ENCODE assay signal across 9 mouse cellular contexts in genomic region chr13:23696061-23696474, GRCm38 (mm10). TPM values are rescaled to one million over a fixed set of nuclear protein-coding genes. Genes with fewer than 3 reads are reported as not detected.
DNase-seq lines count a peak whose midpoint lies in the region; ATAC-seq and TF ChIP-seq lines count a peak whose summit lies in the region.
"Had no signal": no experiment of that assay in that cellular context is flagged by ENCODE, and none has a peak within 500 bp of the region (broad histone marks: within the 10 kb centered on the region; RNA-seq: fewer than 3 reads in every experiment).

No protein-coding gene starts in this region.

- ATAC-seq in lung, postnatal 0 days = no peak
- ATAC-seq in liver, embryonic 16.5 days (ENCODE audit: low read depth) = no peak

- no peaks in the 10 kb centered on the region for H3K4me1 ChIP-seq in lung, postnatal 0 days (ENCODE audit: insufficient read depth, low read depth, low read length)
- H3K4me1 ChIP-seq in liver, embryonic 16.5 days (ENCODE audit: control insufficient read depth, low read depth, low read length) = peaks cover 23% of the 10 kb centered on the region

- peak; percentile 24 for DNase-seq in gastrocnemius, adult 2 months
- DNase-seq in gastrocnemius, postnatal 10 days = no peak
- DNase-seq in lung, postnatal 0 days (ENCODE audit: low spot score) = peak; percentile 57
- DNase-seq in lung, postnatal 25 days (ENCODE audit: low spot score) = no peak
- DNase-seq in c-Kit-negative CD71-positive TER-119-positive erythroid progenitor cells, embryonic 14.5 days (ENCODE audit: low read depth, low spot score) = peak; percentile 47
- no peak for DNase-seq in layer of hippocampus, postnatal 25 days (ENCODE audit: extremely low spot score in 1 of 2, low spot score in 1 of 2)
- DNase-seq in layer of hippocampus, adult 2 months (ENCODE audit: low spot score in 2 of 2) = no peak

- no peaks in the 10 kb centered on the region for H3K9me3 ChIP-seq in lung, postnatal 0 days (ENCODE audit: low read length)
- no peaks in the 10 kb centered on the region for H3K9me3 ChIP-seq in liver, embryonic 16.5 days (replicated peaks; ENCODE audit: control insufficient read depth, low read length)

- peak overlapping the region; percentile 29 for H3K4me2 ChIP-seq in lung, postnatal 0 days (replicated peaks; ENCODE audit: low read depth, low read length)
- peak overlapping the region; percentile 55 for H3K4me2 ChIP-seq in liver, embryonic 16.5 days (ENCODE audit: low read depth, low read length)

- TF ChIP-seq EP300 in lung, postnatal 0 days (IDR thresholded peaks at IDR 0.05) = no peak

- no peaks in the 10 kb centered on the region for H3K36me3 ChIP-seq in lung, postnatal 0 days (ENCODE audit: insufficient read depth, low read length)
- H3K36me3 ChIP-seq in liver, embryonic 16.5 days (ENCODE audit: control insufficient read depth, insufficient read depth) = peaks cover 5% of the 10 kb centered on the region; the same call in 1 of the 2 replicates

- intact Hi-C loops in gastrocnemius, adult 2 months (cut with DNase I) = loop anchor here (5.0 kb wide), 2 partner anchors 74 to 114 kb away; partner anchors contain the start of genes Hist1h1e, Hist1h2be and Hist1h4d

- WGBS in lung, postnatal 0 days = 42% methylated on average over 15 of the region's 15 CpGs
- 41% methylated on average over 15 of the region's 15 CpGs for WGBS in liver, embryonic 16.5 days (ENCODE audit: insufficient replicate concordance)

- no peak overlapping the region for H3K27ac ChIP-seq in gastrocnemius, adult 2 months
- peak overlapping the region; percentile 45 for H3K27ac ChIP-seq in lung, postnatal 0 days (ENCODE audit: low read length)
- peak overlapping the region; percentile 46 for H3K27ac ChIP-seq in liver, embryonic 16.5 days (ENCODE audit: low read length)
- H3K27ac ChIP-seq in layer of hippocampus, adult 2 months = no peak overlapping the region

- H3K27me3 ChIP-seq in lung, postnatal 0 days (replicated peaks; ENCODE audit: insufficient read depth, low read length) = no peaks in the 10 kb centered on the region
- H3K27me3 ChIP-seq in liver, embryonic 16.5 days (ENCODE audit: control insufficient read depth, insufficient read depth, low read depth, low read length) = no peaks in the 10 kb centered on the region

- H3K9ac ChIP-seq in lung, postnatal 0 days (replicated peaks; ENCODE audit: low read depth) = no peak overlapping the region
- peak overlapping the region; percentile 54 for H3K9ac ChIP-seq in liver, embryonic 16.5 days (ENCODE audit: low read depth, low read length)

- no peak overlapping the region for H3K4me3 ChIP-seq in gastrocnemius, adult 2 months
- no peak overlapping the region for H3K4me3 ChIP-seq in lung, postnatal 0 days (ENCODE audit: low read depth, low read length)
- H3K4me3 ChIP-seq in liver, embryonic 16.5 days (ENCODE audit: low read depth, low read length) = peak overlapping the region; percentile 13
- no peak overlapping the region for H3K4me3 ChIP-seq in layer of hippocampus, adult 2 months

- no peak for TF ChIP-seq CTCF in gastrocnemius, adult 2 months (IDR thresholded peaks at IDR 0.05)
- no peak for TF ChIP-seq CTCF in lung, postnatal 0 days (IDR thresholded peaks at IDR 0.05)
- TF ChIP-seq CTCF in layer of hippocampus, adult 2 months (conservative IDR thresholded peaks at IDR 0.05) = no peak

RNA-seq across cellular contexts. Expression of gene Hist1h1t, which starts 0.5 kb away (rescaled TPM):
- total RNA-seq in gastrocnemius, adult 2 months (2021) = not detected
- total RNA-seq in gastrocnemius, postnatal 10 days (2021) = under 1 TPM; 0.59 to 0.63 TPM
- polyA plus RNA-seq in lung, postnatal 0 days (2015; fragmentation: Nextera tagmentation; extraction: Ambion mirVana) = 0.13 TPM in 1 of 2 replicates, not detected in the other
- 0.13 TPM in 1 of 2 replicates, not detected in the other for polyA plus RNA-seq in liver, embryonic 16.5 days (2015; fragmentation: Nextera tagmentation; extraction: Ambion mirVana)
- total RNA-seq in layer of hippocampus, postnatal 25 days (2021) = not detected
- not detected for total RNA-seq in layer of hippocampus, adult 2 months (2021)
- total RNA-seq: layer of hippocampus, adult 18-20 months had no signal

RNA-seq across cellular contexts. Expression of gene Hist1h4c, which starts 2.2 kb away (rescaled TPM):
- total RNA-seq in gastrocnemius, adult 2 months (2021) = 10 to 100 TPM; 49.8 to 61.2 TPM
- 100 to 1,000 TPM; 153 to 157 TPM for total RNA-seq in gastrocnemius, postnatal 10 days (2021)
- 3.7 and 3.9 TPM in 2 replicates for polyA plus RNA-seq in lung, postnatal 0 days (2015; fragmentation: Nextera tagmentation; extraction: Ambion mirVana)
- 6.3 and 8.9 TPM in 2 replicates for polyA plus RNA-seq in liver, embryonic 16.5 days (2015; fragmentation: Nextera tagmentation; extraction: Ambion mirVana)
- total RNA-seq in layer of hippocampus, postnatal 25 days (2021) = 100 to 1,000 TPM in 1 of 2 experiments, 10 to 100 TPM in 1; 92.2 to 102 TPM
- 100 to 1,000 TPM; 108 to 115 TPM for total RNA-seq in layer of hippocampus, adult 2 months (2021)

RNA-seq across cellular contexts. Expression of gene Hist1h2bc, which starts 12.1 kb away (rescaled TPM):
- 10 to 100 TPM; 59.1 to 76.4 TPM for total RNA-seq in gastrocnemius, adult 2 months (2021)
- total RNA-seq in gastrocnemius, postnatal 10 days (2021) = 10 to 100 TPM; 87.0 to 92.4 TPM
- polyA plus RNA-seq in lung, postnatal 0 days (2015; fragmentation: Nextera tagmentation; extraction: Ambion mirVana) = 67.5 and 69.5 TPM in 2 replicates
- polyA plus RNA-seq in liver, embryonic 16.5 days (2015; fragmentation: Nextera tagmentation; extraction: Ambion mirVana) = 202 and 220 TPM in 2 replicates
- total RNA-seq in layer of hippocampus, postnatal 25 days (2021) = 10 to 100 TPM; 50.7 to 51.1 TPM
- 10 to 100 TPM; 45.1 to 50.2 TPM for total RNA-seq in layer of hippocampus, adult 2 months (2021)

RNA-seq across cellular contexts. Expression of gene Hist1h2ac, which starts 12.3 kb away (rescaled TPM):
- under 1 TPM; 0.84 to 0.92 TPM for total RNA-seq in gastrocnemius, adult 2 months (2021)
- total RNA-seq in gastrocnemius, postnatal 10 days (2021) = 1 to 10 TPM; 6.3 to 6.7 TPM
- 0.32 and 0.54 TPM in 2 replicates for polyA plus RNA-seq in lung, postnatal 0 days (2015; fragmentation: Nextera tagmentation; extraction: Ambion mirVana)
- 1.2 and 1.5 TPM in 2 replicates for polyA plus RNA-seq in liver, embryonic 16.5 days (2015; fragmentation: Nextera tagmentation; extraction: Ambion mirVana)
- total RNA-seq in layer of hippocampus, postnatal 25 days (2021) = 1 to 10 TPM; 3.1 to 3.3 TPM
- total RNA-seq in layer of hippocampus, adult 2 months (2021) = 1 to 10 TPM; 2.9 to 4.0 TPM

RNA-seq across cellular contexts. Expression of gene Hfe, which starts 14.6 kb away (rescaled TPM):
- 10 to 100 TPM; 16.0 to 18.7 TPM for total RNA-seq in gastrocnemius, adult 2 months (2021)
- total RNA-seq in gastrocnemius, postnatal 10 days (2021) = 1 to 10 TPM; 8.1 to 9.5 TPM
- polyA plus RNA-seq in lung, postnatal 0 days (2015; fragmentation: Nextera tagmentation; extraction: Ambion mirVana) = 25.3 and 26.3 TPM in 2 replicates
- 16.0 and 16.3 TPM in 2 replicates for polyA plus RNA-seq in liver, embryonic 16.5 days (2015; fragmentation: Nextera tagmentation; extraction: Ambion mirVana)
- 1 to 10 TPM; 3.5 to 3.6 TPM for total RNA-seq in layer of hippocampus, postnatal 25 days (2021)
- 1 to 10 TPM; 3.2 to 3.6 TPM for total RNA-seq in layer of hippocampus, adult 2 months (2021)

Comparison
In these comparisons a context has a peak if more than half of its experiments do, and no peak if none do; other contexts are left out.
1. DNase-seq: peak in gastrocnemius, adult 2 months (single experiment), lung, postnatal 0 days (single experiment) and c-Kit-negative CD71-positive TER-119-positive erythroid progenitor cells, embryonic 14.5 days (single experiment); none in gastrocnemius, postnatal 10 days (single experiment), lung, postnatal 25 days (single experiment), layer of hippocampus, postnatal 25 days (0 of 2) and layer of hippocampus, adult 2 months (0 of 2).
2. H3K27ac ChIP-seq: peak in lung, postnatal 0 days (single experiment) and liver, embryonic 16.5 days (single experiment); none in gastrocnemius, adult 2 months (single experiment) and layer of hippocampus, adult 2 months (single experiment).